Mouse (Mus musculus) kidney, postnatal 25 days (tissue): ENCODE measurements around the gene Laptm4a.

Experiments used
- DNase-seq, 2 experiments: peaks; one replicate each; pipeline ENCODE4 v3.0.0; 2021; ENCODE audit warnings: mixed read lengths in 2 of 2

Gene Laptm4a

GRCm38 (mm10) chr12:8921394-8922368, at the start of gene Laptm4a:
Laptm4a (plus strand) TSS chr12:8921664.
- peak; percentile 97 to 99 for DNase-seq

DNA sequence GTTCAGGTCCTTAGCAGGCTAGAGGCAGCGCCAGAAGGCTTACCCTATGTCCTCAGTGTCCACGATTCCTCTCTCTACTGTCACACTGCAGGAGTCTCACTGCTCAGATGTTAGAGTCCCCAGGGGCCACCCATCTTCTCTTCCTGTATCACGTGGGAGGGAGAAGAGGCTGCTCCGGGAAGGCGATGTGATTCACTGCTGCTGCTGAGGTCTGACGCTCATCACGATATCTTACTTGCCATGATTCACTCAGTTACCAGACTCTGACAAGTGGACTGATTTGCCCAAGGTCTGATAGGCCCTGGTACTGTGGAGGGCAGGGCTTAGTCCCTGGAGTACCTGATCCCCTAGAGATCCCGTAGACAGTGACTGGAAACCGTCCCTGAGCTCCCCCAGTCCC, 45.9 kb upstream of the Laptm4a start:
- DNase-seq = no peak

DNA sequence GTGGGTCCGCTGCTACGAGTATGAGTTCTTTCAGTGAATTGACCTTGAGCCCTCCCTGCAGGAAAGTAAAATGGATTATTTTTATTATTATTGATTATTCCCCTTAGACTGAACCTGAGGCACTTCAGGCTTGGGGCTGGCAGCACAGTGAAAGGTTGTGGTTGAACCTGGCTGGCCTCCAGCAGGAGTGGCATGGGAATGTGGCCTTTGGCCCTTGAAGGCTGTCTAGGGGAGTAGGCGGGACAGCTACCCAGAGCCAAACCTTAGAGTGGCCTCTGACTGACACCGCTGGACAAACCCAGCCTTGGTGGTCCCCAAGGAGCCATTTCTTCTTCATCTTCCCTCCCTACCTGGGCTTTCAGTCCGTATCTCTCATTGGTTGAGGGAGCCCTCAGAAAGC, 44.6 kb upstream of the Laptm4a start:
- peak; percentile 91 to 92 for DNase-seq

DNA sequence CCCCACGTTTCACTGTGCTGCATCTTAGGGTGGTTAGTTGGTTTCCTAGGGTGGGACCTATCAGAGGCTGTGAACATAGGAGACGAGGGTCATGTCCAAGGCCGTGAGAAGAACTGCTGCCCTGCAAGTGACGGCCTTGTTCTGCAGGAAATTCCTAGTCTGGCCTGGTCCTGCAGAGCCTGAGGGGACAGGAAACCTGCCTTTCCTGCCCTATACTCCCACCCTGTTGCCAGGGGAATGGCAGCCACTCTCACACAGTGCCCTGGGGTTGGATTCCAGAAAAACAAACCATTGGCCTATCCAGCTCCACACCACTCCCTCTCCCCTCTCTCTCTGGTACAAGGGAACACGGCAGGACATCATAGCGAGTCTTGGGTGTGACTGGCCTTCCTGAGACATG, 44.1 kb upstream of the Laptm4a start:
- DNase-seq = peak in 1 of 2 experiments; percentile 74

GRCm38 (mm10) chr12:8878752-8879151, 42.7 kb upstream of the Laptm4a start:
- no peak for DNase-seq

- DNase-seq = no peak
Measured at GRCm38 (mm10) chr12:8879389-8879788, 42.1 kb upstream of the Laptm4a start.

GRCm38 (mm10) chr12:8881736-8882135, 39.7 kb upstream of the Laptm4a start:
- peak; percentile 70 to 73 for DNase-seq

GRCm38 (mm10) chr12:8882376-8882775, 39.1 kb upstream of the Laptm4a start:
- no peak for DNase-seq

- peak in 1 of 2 experiments; percentile 29 for DNase-seq
Measured at GRCm38 (mm10) chr12:8884426-8885145, 36.9 kb upstream of the Laptm4a start.

DNA sequence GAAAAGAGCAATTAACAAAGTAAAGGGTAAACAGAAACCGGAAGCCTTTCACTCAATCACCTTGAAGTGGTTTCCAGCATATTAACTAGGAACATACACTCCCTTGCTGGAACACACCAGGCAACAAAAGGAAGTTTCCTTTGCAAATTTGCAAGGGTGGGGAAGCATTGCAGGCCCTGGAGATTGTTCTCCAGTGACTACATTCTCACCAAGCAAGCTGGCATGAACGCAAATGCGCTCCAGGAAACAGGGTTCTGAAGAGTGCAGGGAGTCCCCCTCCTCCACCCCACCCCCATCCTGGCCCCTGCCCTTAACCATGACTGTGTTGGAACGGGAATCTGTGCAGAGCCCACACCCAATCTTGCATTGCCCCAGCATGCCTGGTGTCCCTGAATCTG, 36.3 kb upstream of the Laptm4a start:
- no peak for DNase-seq

GRCm38 (mm10) chr12:8885950-8886349, 35.5 kb upstream of the Laptm4a start:
- no peak for DNase-seq

- no peak for DNase-seq
Measured at GRCm38 (mm10) chr12:8888445-8888844, 33.0 kb upstream of the Laptm4a start.

DNA sequence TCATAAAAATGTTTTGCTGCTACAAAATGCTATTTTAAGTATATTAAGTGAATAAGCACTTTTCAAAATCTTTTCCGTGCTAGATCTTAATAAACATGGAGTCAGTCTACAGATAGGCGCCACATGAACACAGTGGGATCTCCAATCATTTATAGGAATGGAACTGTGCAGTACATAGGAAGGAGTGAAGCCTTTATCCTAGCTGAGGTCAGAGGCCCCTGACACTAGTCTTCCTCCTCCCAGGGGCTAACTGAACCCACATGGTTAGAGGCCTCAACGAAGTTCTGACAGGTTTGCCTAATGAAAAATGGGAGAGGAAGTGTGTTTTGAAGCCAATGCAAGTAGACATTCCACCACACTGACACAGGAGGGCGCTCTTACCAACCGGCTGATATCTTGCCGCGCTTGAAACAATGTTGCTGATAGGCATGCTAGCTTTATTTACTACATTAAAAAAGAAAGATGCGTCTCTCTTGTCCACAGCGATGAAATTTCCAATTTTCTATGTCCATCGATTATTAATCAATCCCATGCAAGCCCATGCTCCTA, 32.3 kb upstream of the Laptm4a start:
- DNase-seq = peak; percentile 73 to 81

DNA sequence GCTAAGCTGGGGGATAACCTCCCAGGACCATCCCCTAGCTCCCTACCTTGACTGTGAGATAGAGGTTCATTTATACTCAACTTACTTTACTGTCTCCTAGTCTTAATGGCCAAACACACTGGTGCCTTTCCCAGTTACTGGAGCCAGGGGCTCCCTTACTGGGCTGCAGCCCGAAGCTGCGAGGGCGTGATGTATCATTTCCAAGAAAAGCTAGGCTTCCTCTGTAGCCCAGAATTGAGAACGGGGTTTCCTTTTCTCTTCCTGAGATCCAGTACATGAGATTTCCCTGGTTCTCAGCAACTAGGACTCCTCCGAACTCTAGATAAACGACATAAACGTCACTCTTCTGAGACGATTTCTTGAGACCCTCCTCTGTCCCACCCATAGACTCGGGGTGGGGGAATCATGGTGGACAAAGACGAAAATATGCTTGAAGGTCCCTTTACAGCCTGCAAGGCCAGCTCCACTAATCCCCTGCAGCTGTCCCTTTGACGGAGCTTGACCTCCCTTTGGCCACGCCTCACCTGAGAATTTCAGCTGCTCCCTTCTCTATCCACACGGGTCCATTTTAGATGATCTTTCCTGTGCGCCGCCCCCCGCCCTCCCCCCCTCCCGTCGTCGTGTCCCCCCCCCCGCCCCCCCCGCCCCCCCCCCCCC, 28.5 kb upstream of the Laptm4a start:
- no peak for DNase-seq

DNA sequence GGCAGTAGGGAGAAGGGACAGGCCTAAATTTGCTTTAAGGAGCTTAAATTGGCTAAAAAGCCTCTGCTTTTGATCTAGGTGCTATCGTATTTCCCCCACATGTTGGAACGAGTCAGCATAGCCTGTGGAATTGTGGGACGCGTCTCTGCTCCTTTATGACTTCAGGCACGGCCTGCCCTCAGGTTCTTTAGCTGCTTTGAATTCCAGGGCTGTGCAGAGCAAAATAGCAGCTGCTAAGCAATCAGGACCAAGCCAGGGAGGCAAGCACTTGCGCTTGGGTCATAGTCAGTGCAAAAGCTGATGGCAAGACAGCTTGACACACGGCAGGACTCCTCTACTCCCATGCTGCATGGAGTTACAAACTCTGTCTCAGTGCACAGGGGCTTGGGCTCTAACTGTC, 24.3 kb upstream of the Laptm4a start:
- DNase-seq = no peak

DNA sequence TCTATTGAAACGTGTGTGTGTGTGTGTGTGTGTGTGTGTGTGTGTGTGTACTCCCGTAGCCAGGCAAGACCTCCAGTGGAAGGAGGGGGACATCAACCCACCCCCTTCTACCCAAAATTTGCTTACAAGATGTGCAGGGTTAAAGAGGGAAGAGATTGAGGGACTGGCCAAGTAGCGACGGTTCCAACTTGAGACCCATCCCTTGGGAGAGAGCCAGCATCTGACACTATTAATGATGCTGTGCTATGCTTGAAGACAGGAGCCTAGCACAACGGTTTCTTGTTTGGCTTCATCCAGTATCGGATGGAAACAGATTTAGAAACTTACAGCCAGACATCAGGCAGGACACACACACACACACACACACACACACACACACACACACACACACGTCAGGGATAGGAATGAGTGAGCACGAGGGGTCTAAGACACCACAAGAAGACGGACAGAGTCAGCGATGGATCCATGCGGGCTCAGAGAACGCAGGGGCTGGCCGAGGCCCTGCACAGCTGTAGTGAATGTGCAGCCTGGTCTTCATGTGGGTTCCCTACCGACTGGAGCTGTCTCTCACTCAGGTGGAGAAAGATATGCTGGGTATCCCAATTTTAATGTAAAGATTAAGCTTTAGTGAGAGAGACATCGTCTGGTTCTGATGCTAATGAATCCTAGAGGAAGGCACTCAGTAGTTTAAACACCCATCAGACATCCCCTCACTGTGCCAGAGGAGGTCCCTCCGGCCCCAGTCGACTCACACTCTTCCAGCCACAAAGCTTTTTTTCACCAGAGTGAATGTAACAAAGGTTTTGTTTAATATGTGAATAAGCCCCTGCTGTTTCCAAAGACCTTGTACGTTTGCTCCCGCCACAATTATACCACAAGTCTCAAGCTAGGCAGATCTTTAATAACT, 22.3 kb upstream of the Laptm4a start:
- no peak for DNase-seq

GRCm38 (mm10) chr12:8900107-8900698, 21.3 kb upstream of the Laptm4a start:
- no peak for DNase-seq

GRCm38 (mm10) chr12:8900919-8901663, 20.4 kb upstream of the Laptm4a start:
- DNase-seq = peak; percentile 67 to 76

- no peak for DNase-seq
Measured at GRCm38 (mm10) chr12:8901934-8902333, 19.5 kb upstream of the Laptm4a start.

DNA sequence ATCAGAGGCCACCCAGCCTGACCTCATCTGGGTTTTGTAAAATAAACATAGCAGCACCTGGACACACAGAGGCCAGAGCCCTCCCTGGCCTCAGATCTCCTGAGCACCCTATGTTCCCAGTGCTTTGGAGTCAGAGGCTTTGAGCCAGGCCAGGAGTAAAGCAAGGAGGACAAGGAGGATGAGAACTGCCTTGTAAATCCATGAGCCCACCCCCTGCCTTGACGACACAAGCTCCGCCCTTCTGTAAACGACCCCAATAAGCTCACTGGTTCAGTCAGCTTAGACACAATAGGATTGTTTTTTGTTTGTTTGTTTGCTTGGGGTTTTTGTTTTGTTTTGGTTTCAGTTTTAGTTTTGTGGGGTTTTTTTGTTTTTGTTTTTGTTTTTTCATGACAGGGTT, 19.0 kb upstream of the Laptm4a start:
- DNase-seq = no peak
